Mouse (Mus musculus): ENCODE results near the gene Rnf187. TPM values are rescaled to one million over a fixed set of nuclear protein-coding genes. Genes with fewer than 3 reads are reported as not detected.

The Rnf187 gene
- polyA plus RNA-seq, 1 experiment from 2014 or later, result 113 TPM

GRCm38 (mm10) chr11:58931576-58931975 is 7.1 kb downstream of the Rnf187 start:
- Histone ChIP-seq H3K36me3 (ENCODE audit: control insufficient read depth, insufficient read depth, low read length) (peaks cover 19% of the 10 kb centered on the region; the same call in 1 of the 2 replicates), H3K4me1 (ENCODE audit: control insufficient read depth, insufficient read depth, low read length) (peaks cover 4% of the 10 kb centered on the region; the same call in 1 of the 2 replicates), H3K9ac (ENCODE audit: low read length) (no peak overlapping the region), H3K9me3 (replicated peaks; ENCODE audit: control insufficient read depth, low read length) (no peaks in the 10 kb centered on the region), H3K4me3 (replicated peaks; ENCODE audit: low read length) (no peak overlapping the region), H3K27me3 (ENCODE audit: control insufficient read depth, insufficient read depth, low read length) (no peaks in the 10 kb centered on the region), H3K4me2 (ENCODE audit: low read depth, low read length) (no peak overlapping the region), H3K27ac (ENCODE audit: low read length) (no peak overlapping the region)
- ATAC-seq (ENCODE audit: insufficient read depth, low FRiP score), result peak; percentile 18; the same call in 1 of the 2 replicates
- WGBS, result 67% methylated on average over 4 of the region's 4 CpGs

GRCm38 (mm10) chr11:58930254-58930653 is 8.5 kb downstream of the Rnf187 start:
- no peak overlapping the region for H3K4me2 ChIP-seq (ENCODE audit: low read depth, low read length)
- ATAC-seq (ENCODE audit: insufficient read depth, low FRiP score), result no peak
- peaks cover 4% of the 10 kb centered on the region; the same call in 1 of the 2 replicates for H3K4me1 ChIP-seq (ENCODE audit: control insufficient read depth, insufficient read depth, low read length)
- H3K9ac ChIP-seq (ENCODE audit: low read length), result no peak overlapping the region
- no peak overlapping the region for H3K4me3 ChIP-seq (replicated peaks; ENCODE audit: low read length)
- peaks cover 19% of the 10 kb centered on the region; the same call in 1 of the 2 replicates for H3K36me3 ChIP-seq (ENCODE audit: control insufficient read depth, insufficient read depth, low read length)
- no peak overlapping the region for H3K27ac ChIP-seq (ENCODE audit: low read length)
- H3K9me3 ChIP-seq (replicated peaks; ENCODE audit: control insufficient read depth, low read length), result no peaks in the 10 kb centered on the region
- no peaks in the 10 kb centered on the region for H3K27me3 ChIP-seq (ENCODE audit: control insufficient read depth, insufficient read depth, low read length)
- 83% methylated on average over 3 of the region's 3 CpGs for WGBS

GRCm38 (mm10) chr11:58929641-58930040 is 9.1 kb downstream of the Rnf187 start:
- no peak for ATAC-seq (ENCODE audit: insufficient read depth, low FRiP score)
- Histone ChIP-seq H3K27me3 (ENCODE audit: control insufficient read depth, insufficient read depth, low read length) (no peaks in the 10 kb centered on the region), H3K36me3 (ENCODE audit: control insufficient read depth, insufficient read depth, low read length) (peaks cover 19% of the 10 kb centered on the region; the same call in 1 of the 2 replicates), H3K4me3 (replicated peaks; ENCODE audit: low read length) (no peak overlapping the region), H3K9ac (ENCODE audit: low read length) (no peak overlapping the region), H3K9me3 (replicated peaks; ENCODE audit: control insufficient read depth, low read length) (no peaks in the 10 kb centered on the region), H3K4me1 (ENCODE audit: control insufficient read depth, insufficient read depth, low read length) (peaks cover 4% of the 10 kb centered on the region; the same call in 1 of the 2 replicates), H3K27ac (ENCODE audit: low read length) (no peak overlapping the region), H3K4me2 (ENCODE audit: low read depth, low read length) (no peak overlapping the region)
- WGBS, result 41% methylated on average over 3 of the region's 3 CpGs

- no peak for ATAC-seq (ENCODE audit: insufficient read depth, low FRiP score)
- Histone ChIP-seq H3K27ac (ENCODE audit: low read length) (no peak overlapping the region), H3K4me3 (replicated peaks; ENCODE audit: low read length) (no peak overlapping the region), H3K9ac (ENCODE audit: low read length) (no peak overlapping the region), H3K27me3 (ENCODE audit: control insufficient read depth, insufficient read depth, low read length) (no peaks in the 10 kb centered on the region), H3K9me3 (replicated peaks; ENCODE audit: control insufficient read depth, low read length) (no peaks in the 10 kb centered on the region), H3K4me2 (ENCODE audit: low read depth, low read length) (no peak overlapping the region), H3K4me1 (ENCODE audit: control insufficient read depth, insufficient read depth, low read length) (peaks cover 4% of the 10 kb centered on the region; the same call in 1 of the 2 replicates), H3K36me3 (ENCODE audit: control insufficient read depth, insufficient read depth, low read length) (peaks cover 19% of the 10 kb centered on the region; the same call in 1 of the 2 replicates)
- WGBS, result 70% methylated on average over 4 of the region's 4 CpGs
These were observed 9.7 kb downstream of the Rnf187 start for GRCm38 (mm10) chr11:58929055-58929454.

GRCm38 (mm10) chr11:58927790-58928651 is 10.7 kb downstream of the Rnf187 start:
- 21% methylated on average over 20 of the region's 20 CpGs for WGBS
- Histone ChIP-seq H3K4me1 (ENCODE audit: control insufficient read depth, insufficient read depth, low read length) (peaks cover 4% of the 10 kb centered on the region; the same call in 1 of the 2 replicates), H3K27ac (ENCODE audit: low read length) (peak overlapping the region; percentile 32; the same call in 1 of the 2 replicates), H3K4me3 (replicated peaks; ENCODE audit: low read length) (peak overlapping the region; percentile 34), H3K27me3 (ENCODE audit: control insufficient read depth, insufficient read depth, low read length) (no peaks in the 10 kb centered on the region), H3K9me3 (replicated peaks; ENCODE audit: control insufficient read depth, low read length) (no peaks in the 10 kb centered on the region), H3K36me3 (ENCODE audit: control insufficient read depth, insufficient read depth, low read length) (peaks cover 11% of the 10 kb centered on the region; the same call in 1 of the 2 replicates), H3K9ac (ENCODE audit: low read length) (peak overlapping the region; percentile 51), H3K4me2 (ENCODE audit: low read depth, low read length) (peak overlapping the region; percentile 48)
- ATAC-seq (ENCODE audit: insufficient read depth, low FRiP score), result peak; percentile 64

GRCm38 (mm10) chr11:58927053-58927452 is 11.7 kb downstream of the Rnf187 start:
- Histone ChIP-seq H3K4me2 (ENCODE audit: low read depth, low read length) (no peak overlapping the region), H3K27me3 (ENCODE audit: control insufficient read depth, insufficient read depth, low read length) (no peaks in the 10 kb centered on the region), H3K9me3 (replicated peaks; ENCODE audit: control insufficient read depth, low read length) (no peaks in the 10 kb centered on the region), H3K4me1 (ENCODE audit: control insufficient read depth, insufficient read depth, low read length) (peaks cover 4% of the 10 kb centered on the region; the same call in 1 of the 2 replicates), H3K27ac (ENCODE audit: low read length) (no peak overlapping the region), H3K4me3 (replicated peaks; ENCODE audit: low read length) (no peak overlapping the region), H3K36me3 (ENCODE audit: control insufficient read depth, insufficient read depth, low read length) (peaks cover 4% of the 10 kb centered on the region; the same call in 1 of the 2 replicates), H3K9ac (ENCODE audit: low read length) (no peak overlapping the region)
- no peak for ATAC-seq (ENCODE audit: insufficient read depth, low FRiP score)
- 55% methylated on average over 2 of the region's 2 CpGs for WGBS

- H3K4me1 ChIP-seq (ENCODE audit: control insufficient read depth, insufficient read depth, low read length), result peaks cover 4% of the 10 kb centered on the region; the same call in 1 of the 2 replicates
- H3K27me3 ChIP-seq (ENCODE audit: control insufficient read depth, insufficient read depth, low read length), result no peaks in the 10 kb centered on the region
- no peak overlapping the region for H3K9ac ChIP-seq (ENCODE audit: low read length)
- no peak overlapping the region for H3K4me3 ChIP-seq (replicated peaks; ENCODE audit: low read length)
- H3K9me3 ChIP-seq (replicated peaks; ENCODE audit: control insufficient read depth, low read length), result no peaks in the 10 kb centered on the region
- H3K27ac ChIP-seq (ENCODE audit: low read length), result no peak overlapping the region
- H3K36me3 ChIP-seq (ENCODE audit: control insufficient read depth, insufficient read depth, low read length), result no peaks in the 10 kb centered on the region; the same call in 1 of the 2 replicates
- 67% methylated on average over 2 of the region's 3 CpGs for WGBS
- H3K4me2 ChIP-seq (ENCODE audit: low read depth, low read length), result no peak overlapping the region
- no peak for ATAC-seq (ENCODE audit: insufficient read depth, low FRiP score)
These were observed 12.1 kb downstream of the Rnf187 start for GRCm38 (mm10) chr11:58926651-58927050.

- Histone ChIP-seq H3K4me2 (ENCODE audit: low read depth, low read length) (no peak overlapping the region), H3K9ac (ENCODE audit: low read length) (no peak overlapping the region), H3K4me3 (replicated peaks; ENCODE audit: low read length) (no peak overlapping the region), H3K4me1 (ENCODE audit: control insufficient read depth, insufficient read depth, low read length) (no peaks in the 10 kb centered on the region), H3K27ac (ENCODE audit: low read length) (no peak overlapping the region), H3K9me3 (replicated peaks; ENCODE audit: control insufficient read depth, low read length) (no peaks in the 10 kb centered on the region), H3K36me3 (ENCODE audit: control insufficient read depth, insufficient read depth, low read length) (no peaks in the 10 kb centered on the region), H3K27me3 (ENCODE audit: control insufficient read depth, insufficient read depth, low read length) (no peaks in the 10 kb centered on the region)
- ATAC-seq (ENCODE audit: insufficient read depth, low FRiP score), result no peak
- 76% methylated on average over 9 of the region's 9 CpGs for WGBS
These were observed 16.3 kb downstream of the Rnf187 start for GRCm38 (mm10) chr11:58922420-58922819.

GRCm38 (mm10) chr11:58918759-58919158 is 20.0 kb downstream of the Rnf187 start:
- WGBS, result 75% methylated on average over 5 of the region's 5 CpGs
- no peaks in the 10 kb centered on the region; the same call in 1 of the 2 replicates for H3K4me1 ChIP-seq (ENCODE audit: control insufficient read depth, insufficient read depth, low read length)
- H3K9ac ChIP-seq (ENCODE audit: low read length), result no peak overlapping the region
- H3K4me3 ChIP-seq (replicated peaks; ENCODE audit: low read length), result no peak overlapping the region
- ATAC-seq (ENCODE audit: insufficient read depth, low FRiP score), result no peak
- no peak overlapping the region for H3K27ac ChIP-seq (ENCODE audit: low read length)
- H3K4me2 ChIP-seq (ENCODE audit: low read depth, low read length), result no peak overlapping the region
- H3K27me3 ChIP-seq (ENCODE audit: control insufficient read depth, insufficient read depth, low read length), result no peaks in the 10 kb centered on the region
- H3K9me3 ChIP-seq (replicated peaks; ENCODE audit: control insufficient read depth, low read length), result no peaks in the 10 kb centered on the region
- H3K36me3 ChIP-seq (ENCODE audit: control insufficient read depth, insufficient read depth, low read length), result no peaks in the 10 kb centered on the region
